Mouse (Mus musculus): Measurements from ENCODE around the gene Phf21b.

DNA sequence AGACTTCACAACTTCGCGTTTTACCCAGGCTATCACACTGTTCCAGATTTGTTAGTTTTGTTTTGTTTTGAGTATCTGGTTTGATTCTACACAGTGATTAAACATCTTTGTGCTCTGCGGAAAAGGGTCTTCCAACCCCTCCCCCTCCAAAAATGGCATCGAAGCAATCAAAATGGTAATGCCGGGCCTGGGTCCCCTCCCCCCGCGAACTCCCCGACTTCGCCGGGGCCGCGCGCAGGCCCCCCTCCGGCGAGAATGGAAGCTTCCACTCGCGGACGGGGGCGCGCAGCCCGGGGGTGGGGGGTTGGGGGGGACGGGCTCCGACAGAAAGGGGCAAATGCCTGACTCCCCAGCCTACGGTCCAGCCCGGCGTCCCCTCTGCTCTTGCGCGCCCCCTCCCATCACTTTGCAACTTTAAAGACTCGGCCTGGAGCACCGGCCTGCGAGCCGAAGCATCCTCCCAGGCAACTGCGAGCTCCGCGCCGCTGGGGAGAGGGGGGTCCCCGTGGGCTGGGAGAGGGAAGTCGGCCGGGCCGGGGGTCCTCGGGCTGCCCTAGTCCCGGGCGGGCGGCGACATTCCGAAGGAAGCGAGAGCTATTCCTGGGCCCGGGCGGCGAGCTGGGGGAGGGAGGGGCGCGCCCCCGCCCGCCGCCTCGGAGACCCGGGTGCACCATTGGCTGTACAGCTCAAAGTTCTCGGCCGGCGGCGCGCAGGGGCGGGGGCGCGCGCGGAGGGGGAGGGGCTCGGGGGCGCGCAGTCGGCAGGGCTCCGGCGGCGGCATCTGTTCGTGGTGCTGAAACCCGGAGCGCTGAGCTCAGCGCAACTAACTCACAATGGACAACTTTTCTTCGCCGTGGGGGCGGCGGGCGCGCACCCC lies 2.4 kb downstream of the Phf21b start:
- TF ChIP-seq CTCF (IDR thresholded peaks at IDR 0.05) = no peak
- no peak for TF ChIP-seq EP300 (IDR thresholded peaks at IDR 0.05)
